Mouse (Mus musculus) heart, postnatal 0 days (tissue): ENCODE measurements at regions not wholly inside any gene's neighbourhood (a gene's known extent, or its start where the extent isn't known, plus 50 kb on each side); places are given as distances from the start of the nearest gene placed in this dataset.

Source experiments
- CTCF ChIP-seq: IDR thresholded peaks from 2 replicates; pipeline ENCODE4 v1.5.1; 2016; ENCODE audit warnings: antibody characterized with exemption, control low read depth, low read depth
- EP300 ChIP-seq: IDR thresholded peaks from 2 replicates; pipeline ENCODE4 v1.6.1; 2016; ENCODE audit warnings: antibody characterized with exemption, low read depth

GRCm38 (mm10) chr7:135816191-135816590 is 100.0 kb upstream of the Mki67 start:
- TF ChIP-seq CTCF, result no peak
- no peak for TF ChIP-seq EP300
